Mouse (Mus musculus): ENCODE results near the gene Fam227b. TPM values are rescaled to one million over a fixed set of nuclear protein-coding genes. Genes with fewer than 3 reads are reported as not detected.

The Fam227b gene
- polyA plus RNA-seq, 1 experiment from 2014 or later, result not detected

DNA sequence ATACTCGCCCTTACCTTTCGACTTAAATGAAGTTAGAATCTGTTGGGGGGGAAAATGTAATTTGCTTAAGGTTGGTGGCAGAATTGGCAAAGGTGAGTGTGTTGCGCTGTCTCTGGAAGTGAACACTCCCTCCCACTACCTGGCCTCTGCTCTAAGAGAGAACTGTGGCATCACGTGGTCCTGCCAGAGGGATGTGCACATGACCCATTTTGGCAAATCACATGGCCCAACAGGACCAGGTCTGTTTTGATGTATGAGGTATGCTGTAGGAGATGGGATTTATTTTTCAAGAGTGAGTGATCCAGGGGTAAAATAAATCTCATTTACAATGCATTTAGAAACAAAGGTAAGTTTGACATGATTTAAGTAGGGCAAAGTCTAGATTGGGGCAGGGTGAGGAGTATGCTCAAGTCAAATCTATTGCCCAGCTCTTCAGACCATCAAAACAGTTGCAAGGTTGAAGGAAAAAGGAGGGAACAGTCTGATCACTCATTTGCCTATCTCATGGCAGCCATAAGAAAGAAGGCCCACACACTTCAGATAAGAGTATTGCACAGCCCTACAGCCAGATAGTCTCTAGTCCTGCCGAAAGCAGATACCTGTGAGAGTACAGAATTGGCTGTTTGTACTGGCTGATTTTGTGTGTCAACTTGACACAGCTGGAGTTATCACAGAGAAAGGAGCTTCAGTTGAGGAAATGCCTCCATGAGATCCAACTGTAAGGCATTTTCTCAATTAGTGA is 13.6 kb upstream of the Fam227b start:
- ATAC-seq (replicated peaks; ENCODE audit: low FRiP score, low TSS enrichment, low read depth) (no peak), DNase-seq (ENCODE audit: low spot score) (no peak)
- Histone ChIP-seq H3K9ac (ENCODE audit: low read length) (no peak overlapping the region), H3K36me3 (ENCODE audit: control insufficient read depth, insufficient read depth, low read length) (peaks cover 29% of the 10 kb centered on the region), H3K9me3 (ENCODE audit: control insufficient read depth, low read length) (no peaks in the 10 kb centered on the region), H3K27me3 (replicated peaks; ENCODE audit: control insufficient read depth, insufficient read depth, low read length) (no peaks in the 10 kb centered on the region), H3K4me2 (ENCODE audit: low read length) (no peak overlapping the region), H3K27ac (ENCODE audit: low read depth) (no peak overlapping the region), H3K4me3 (ENCODE audit: low read depth, low read length) (no peak overlapping the region), H3K4me1 (replicated peaks; ENCODE audit: control insufficient read depth, insufficient read depth, low read length) (no peaks in the 10 kb centered on the region)
- 94% methylated on average over 5 of the region's 5 CpGs for WGBS

DNA sequence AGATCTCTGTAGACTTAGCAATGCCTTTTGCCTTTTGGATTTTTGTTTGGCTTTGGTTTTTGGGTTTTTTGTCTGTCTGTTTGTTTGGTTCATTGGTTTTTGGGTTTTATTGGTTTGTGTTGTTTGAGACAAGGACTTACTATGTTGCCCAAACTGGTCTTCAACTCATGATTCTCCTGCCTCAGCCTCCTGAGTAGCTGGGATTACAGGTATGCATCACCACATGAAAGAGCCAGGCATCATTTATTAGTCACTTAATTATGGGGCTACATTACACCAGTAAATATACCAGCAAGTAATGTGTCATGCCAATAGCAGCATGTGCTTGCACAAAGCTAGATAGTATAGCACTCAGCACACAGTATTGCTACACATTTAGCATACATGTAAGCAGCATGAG is 4.1 kb downstream of the Fam227b start:
- no peak overlapping the region for H3K4me3 ChIP-seq (ENCODE audit: low read depth, low read length)
- H3K9me3 ChIP-seq (ENCODE audit: control insufficient read depth, low read length), result no peaks in the 10 kb centered on the region
- no peak for DNase-seq (ENCODE audit: low spot score)
- no peaks in the 10 kb centered on the region for H3K4me1 ChIP-seq (replicated peaks; ENCODE audit: control insufficient read depth, insufficient read depth, low read length)
- no peaks in the 10 kb centered on the region for H3K27me3 ChIP-seq (replicated peaks; ENCODE audit: control insufficient read depth, insufficient read depth, low read length)
- no peak for ATAC-seq (replicated peaks; ENCODE audit: low FRiP score, low TSS enrichment, low read depth)
- H3K27ac ChIP-seq (ENCODE audit: low read depth), result no peak overlapping the region
- no peak overlapping the region for H3K4me2 ChIP-seq (ENCODE audit: low read length)
- no peaks in the 10 kb centered on the region for H3K36me3 ChIP-seq (ENCODE audit: control insufficient read depth, insufficient read depth, low read length)
- H3K9ac ChIP-seq (ENCODE audit: low read length), result no peak overlapping the region

DNA sequence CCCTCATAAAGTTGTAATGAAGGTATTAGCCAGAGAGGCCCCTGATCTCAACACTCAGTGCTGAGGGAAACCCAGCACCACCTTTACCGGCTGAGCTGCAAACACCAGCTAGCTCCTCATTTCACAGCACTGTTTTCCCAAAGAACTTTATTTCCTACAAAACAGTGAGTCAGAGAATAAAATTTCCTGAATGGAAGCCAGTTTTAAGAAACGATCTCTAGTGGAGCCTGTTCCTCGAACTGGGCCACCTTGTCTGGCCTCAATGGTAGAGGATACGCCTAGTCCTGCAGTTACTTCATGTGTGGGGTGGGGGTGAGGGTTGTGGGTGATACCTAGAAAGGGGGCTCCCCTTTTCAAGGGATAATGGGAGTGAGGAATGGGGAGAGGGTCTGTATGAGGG is 57.2 kb downstream of the Fam227b start:
- Histone ChIP-seq H3K27ac (ENCODE audit: low read depth) (no peak overlapping the region), H3K9ac (ENCODE audit: low read length) (no peak overlapping the region), H3K4me3 (ENCODE audit: low read depth, low read length) (no peak overlapping the region), H3K9me3 (ENCODE audit: control insufficient read depth, low read length) (no peaks in the 10 kb centered on the region), H3K4me1 (replicated peaks; ENCODE audit: control insufficient read depth, insufficient read depth, low read length) (no peaks in the 10 kb centered on the region), H3K36me3 (ENCODE audit: control insufficient read depth, insufficient read depth, low read length) (no peaks in the 10 kb centered on the region), H3K27me3 (replicated peaks; ENCODE audit: control insufficient read depth, insufficient read depth, low read length) (no peaks in the 10 kb centered on the region), H3K4me2 (ENCODE audit: low read length) (no peak overlapping the region)
- no peak for ATAC-seq (replicated peaks; ENCODE audit: low FRiP score, low TSS enrichment, low read depth)
- 86% methylated on average over 4 of the region's 4 CpGs for WGBS
- no peak for DNase-seq (ENCODE audit: low spot score)

DNA sequence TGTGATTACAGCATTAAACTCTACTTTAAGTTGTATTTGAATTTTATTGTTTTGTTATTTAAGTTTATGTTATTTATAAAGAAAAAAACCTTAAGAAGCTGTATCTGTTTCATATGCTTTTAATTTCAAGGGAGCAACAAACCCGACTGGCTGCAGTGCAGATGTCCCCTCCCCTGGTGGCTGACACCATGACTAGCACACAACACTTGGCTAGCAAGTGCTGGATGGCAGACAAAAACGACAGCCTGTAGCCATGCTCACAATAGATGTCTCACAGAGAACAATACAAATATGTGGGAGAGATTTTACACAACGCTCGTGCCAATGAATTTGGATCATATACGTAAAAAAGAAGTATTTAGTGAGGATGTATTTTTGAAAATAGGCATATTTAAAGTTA is 61.4 kb downstream of the Fam227b start:
- Histone ChIP-seq H3K4me1 (replicated peaks; ENCODE audit: control insufficient read depth, insufficient read depth, low read length) (no peaks in the 10 kb centered on the region), H3K4me3 (ENCODE audit: low read depth, low read length) (no peak overlapping the region), H3K4me2 (ENCODE audit: low read length) (no peak overlapping the region), H3K9me3 (ENCODE audit: control insufficient read depth, low read length) (no peaks in the 10 kb centered on the region), H3K36me3 (ENCODE audit: control insufficient read depth, insufficient read depth, low read length) (no peaks in the 10 kb centered on the region), H3K27me3 (replicated peaks; ENCODE audit: control insufficient read depth, insufficient read depth, low read length) (no peaks in the 10 kb centered on the region), H3K27ac (ENCODE audit: low read depth) (no peak overlapping the region), H3K9ac (ENCODE audit: low read length) (no peak overlapping the region)
- ATAC-seq (replicated peaks; ENCODE audit: low FRiP score, low TSS enrichment, low read depth), result no peak
- whole genome bisulfite sequencing, result 71% methylated on average over 5 of the region's 5 CpGs
- DNase-seq (ENCODE audit: low spot score), result no peak

DNA sequence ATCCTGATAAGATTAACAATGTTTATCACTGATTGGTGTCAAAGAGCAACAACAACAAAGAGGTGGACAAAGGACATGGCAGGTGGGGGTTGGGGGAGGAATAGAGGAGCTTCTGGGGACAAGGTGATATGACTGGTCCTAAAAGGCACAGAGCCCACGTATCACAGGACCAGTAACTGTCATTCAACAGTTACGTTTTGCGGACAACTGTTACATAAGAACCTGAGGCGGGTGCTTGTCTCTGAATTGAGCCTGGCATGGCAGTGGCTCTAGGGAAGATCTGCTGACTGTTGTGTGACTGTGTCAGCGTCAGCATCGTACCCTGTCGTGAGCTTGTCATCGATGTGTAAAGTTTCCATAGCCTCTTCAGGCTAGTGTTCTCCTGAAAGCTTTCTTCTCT is 65.6 kb downstream of the Fam227b start:
- WGBS, result 81% methylated on average over 8 of the region's 8 CpGs
- DNase-seq (ENCODE audit: low spot score) (no peak), ATAC-seq (replicated peaks; ENCODE audit: low FRiP score, low TSS enrichment, low read depth) (no peak)
- Histone ChIP-seq H3K9me3 (ENCODE audit: control insufficient read depth, low read length) (no peaks in the 10 kb centered on the region), H3K27ac (ENCODE audit: low read depth) (no peak overlapping the region), H3K4me1 (replicated peaks; ENCODE audit: control insufficient read depth, insufficient read depth, low read length) (no peaks in the 10 kb centered on the region), H3K4me3 (ENCODE audit: low read depth, low read length) (no peak overlapping the region), H3K27me3 (replicated peaks; ENCODE audit: control insufficient read depth, insufficient read depth, low read length) (no peaks in the 10 kb centered on the region), H3K9ac (ENCODE audit: low read length) (no peak overlapping the region), H3K36me3 (ENCODE audit: control insufficient read depth, insufficient read depth, low read length) (no peaks in the 10 kb centered on the region), H3K4me2 (ENCODE audit: low read length) (no peak overlapping the region)

DNA sequence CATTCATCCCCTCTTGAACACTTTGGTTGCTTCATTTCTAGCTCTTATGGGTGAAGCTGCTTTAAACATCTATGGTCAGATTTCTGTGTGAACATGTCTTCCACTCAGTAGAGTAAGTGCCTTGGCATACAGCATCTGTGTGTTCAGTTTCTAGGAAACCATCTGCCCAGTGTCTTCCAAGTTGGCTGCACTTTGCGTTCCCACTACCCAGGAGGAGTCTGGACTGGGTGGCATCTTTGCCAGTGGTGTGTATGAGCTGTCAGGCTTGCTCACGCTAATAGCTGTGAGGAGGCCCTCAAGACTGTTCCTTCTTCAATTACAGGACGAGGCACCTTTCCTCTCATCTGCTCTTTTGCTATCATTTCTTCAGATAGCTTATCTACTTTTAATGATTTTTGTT is 67.5 kb downstream of the Fam227b start:
- DNase-seq (ENCODE audit: low spot score) (no peak), ATAC-seq (replicated peaks; ENCODE audit: low FRiP score, low TSS enrichment, low read depth) (no peak)
- H3K4me3 ChIP-seq (ENCODE audit: low read depth, low read length), result no peak overlapping the region
- no peak overlapping the region for H3K4me2 ChIP-seq (ENCODE audit: low read length)
- H3K27me3 ChIP-seq (replicated peaks; ENCODE audit: control insufficient read depth, insufficient read depth, low read length), result no peaks in the 10 kb centered on the region
- H3K27ac ChIP-seq (ENCODE audit: low read depth), result no peak overlapping the region
- no peaks in the 10 kb centered on the region for H3K9me3 ChIP-seq (ENCODE audit: control insufficient read depth, low read length)
- H3K36me3 ChIP-seq (ENCODE audit: control insufficient read depth, insufficient read depth, low read length), result no peaks in the 10 kb centered on the region
- H3K9ac ChIP-seq (ENCODE audit: low read length), result no peak overlapping the region
- no peaks in the 10 kb centered on the region for H3K4me1 ChIP-seq (replicated peaks; ENCODE audit: control insufficient read depth, insufficient read depth, low read length)
- 77% methylated on average over 3 of the region's 3 CpGs for WGBS

DNA sequence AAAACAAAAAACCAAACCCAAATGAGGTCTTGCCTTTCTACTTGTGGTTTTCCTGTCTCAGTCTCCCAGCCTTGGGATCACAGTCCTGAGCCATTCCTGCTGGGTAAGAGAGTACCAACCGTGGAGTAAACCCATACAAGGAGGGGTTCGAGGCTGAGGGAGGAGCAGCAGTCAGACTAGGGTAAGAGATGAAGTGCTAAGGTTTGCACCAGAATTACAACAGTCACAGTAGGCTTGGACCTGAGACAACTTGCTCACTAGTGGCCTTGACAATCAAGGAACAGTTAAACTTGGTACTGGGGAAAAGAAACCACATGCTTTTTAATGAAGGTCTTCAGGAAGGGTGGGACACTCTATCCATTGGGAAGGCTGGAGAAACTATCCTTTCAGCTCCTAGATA is 72.7 kb downstream of the Fam227b start:
- no peaks in the 10 kb centered on the region for H3K4me1 ChIP-seq (replicated peaks; ENCODE audit: control insufficient read depth, insufficient read depth, low read length)
- no peak overlapping the region for H3K27ac ChIP-seq (ENCODE audit: low read depth)
- 57% methylated on average over 2 of the region's 2 CpGs for WGBS
- DNase-seq (ENCODE audit: low spot score), result no peak
- no peak overlapping the region for H3K4me2 ChIP-seq (ENCODE audit: low read length)
- H3K9ac ChIP-seq (ENCODE audit: low read length), result no peak overlapping the region
- ATAC-seq (replicated peaks; ENCODE audit: low FRiP score, low TSS enrichment, low read depth), result no peak
- no peaks in the 10 kb centered on the region for H3K9me3 ChIP-seq (ENCODE audit: control insufficient read depth, low read length)
- H3K4me3 ChIP-seq (ENCODE audit: low read depth, low read length), result no peak overlapping the region
- H3K36me3 ChIP-seq (ENCODE audit: control insufficient read depth, insufficient read depth, low read length), result no peaks in the 10 kb centered on the region
- no peaks in the 10 kb centered on the region for H3K27me3 ChIP-seq (replicated peaks; ENCODE audit: control insufficient read depth, insufficient read depth, low read length)

DNA sequence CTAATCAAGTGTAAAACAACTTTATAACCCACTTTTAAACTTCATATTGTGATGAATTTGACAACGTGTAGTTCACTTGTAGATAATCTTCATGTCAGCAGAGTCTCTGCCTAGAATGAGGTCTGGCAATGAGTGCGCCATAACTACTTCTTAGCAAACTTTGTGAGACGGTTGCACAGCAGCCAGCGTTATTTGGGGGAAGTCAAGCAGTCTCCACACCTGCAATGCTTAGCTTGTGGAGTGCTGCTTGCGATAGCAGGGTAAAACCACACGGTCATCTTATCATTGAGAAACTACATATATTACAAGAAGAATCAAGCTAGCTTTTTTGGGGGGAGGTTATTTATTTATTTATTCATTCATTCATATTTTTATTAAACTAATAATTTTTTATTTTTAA is 75.3 kb downstream of the Fam227b start:
- Histone ChIP-seq H3K4me1 (replicated peaks; ENCODE audit: control insufficient read depth, insufficient read depth, low read length) (no peaks in the 10 kb centered on the region), H3K27ac (ENCODE audit: low read depth) (no peak overlapping the region), H3K36me3 (ENCODE audit: control insufficient read depth, insufficient read depth, low read length) (no peaks in the 10 kb centered on the region), H3K4me2 (ENCODE audit: low read length) (no peak overlapping the region), H3K9me3 (ENCODE audit: control insufficient read depth, low read length) (no peaks in the 10 kb centered on the region), H3K27me3 (replicated peaks; ENCODE audit: control insufficient read depth, insufficient read depth, low read length) (no peaks in the 10 kb centered on the region), H3K9ac (ENCODE audit: low read length) (no peak overlapping the region), H3K4me3 (ENCODE audit: low read depth, low read length) (no peak overlapping the region)
- WGBS, result 91% methylated on average over 6 of the region's 6 CpGs
- DNase-seq (ENCODE audit: low spot score) (no peak), ATAC-seq (replicated peaks; ENCODE audit: low FRiP score, low TSS enrichment, low read depth) (no peak)

DNA sequence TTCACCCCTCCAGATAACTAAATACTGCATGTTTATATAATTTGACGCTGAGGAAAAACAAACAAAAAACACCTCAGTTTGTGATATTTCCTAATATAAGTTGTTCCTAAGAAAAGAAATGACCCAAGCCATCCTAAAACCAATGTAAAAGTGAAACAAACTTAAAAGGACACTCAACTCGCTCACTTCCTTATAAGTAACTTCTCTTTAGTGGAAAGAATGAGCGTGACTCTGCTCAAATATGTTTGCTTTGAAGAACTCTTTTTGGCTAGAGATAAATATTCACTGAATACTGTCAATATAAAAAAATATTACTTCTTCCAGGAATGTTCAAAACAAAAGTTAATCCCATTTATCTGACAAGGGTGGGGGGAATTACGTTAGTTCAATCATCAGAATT is 78.1 kb downstream of the Fam227b start:
- Histone ChIP-seq H3K36me3 (ENCODE audit: control insufficient read depth, insufficient read depth, low read length) (no peaks in the 10 kb centered on the region), H3K4me2 (ENCODE audit: low read length) (no peak overlapping the region), H3K4me1 (replicated peaks; ENCODE audit: control insufficient read depth, insufficient read depth, low read length) (no peaks in the 10 kb centered on the region), H3K4me3 (ENCODE audit: low read depth, low read length) (no peak overlapping the region), H3K9ac (ENCODE audit: low read length) (no peak overlapping the region), H3K27me3 (replicated peaks; ENCODE audit: control insufficient read depth, insufficient read depth, low read length) (no peaks in the 10 kb centered on the region), H3K9me3 (ENCODE audit: control insufficient read depth, low read length) (no peaks in the 10 kb centered on the region), H3K27ac (ENCODE audit: low read depth) (no peak overlapping the region)
- ATAC-seq (replicated peaks; ENCODE audit: low FRiP score, low TSS enrichment, low read depth) (no peak), DNase-seq (ENCODE audit: low spot score) (no peak)
- 84% methylated on average over 4 of the region's 4 CpGs for WGBS
